In the genomic region with DNA sequence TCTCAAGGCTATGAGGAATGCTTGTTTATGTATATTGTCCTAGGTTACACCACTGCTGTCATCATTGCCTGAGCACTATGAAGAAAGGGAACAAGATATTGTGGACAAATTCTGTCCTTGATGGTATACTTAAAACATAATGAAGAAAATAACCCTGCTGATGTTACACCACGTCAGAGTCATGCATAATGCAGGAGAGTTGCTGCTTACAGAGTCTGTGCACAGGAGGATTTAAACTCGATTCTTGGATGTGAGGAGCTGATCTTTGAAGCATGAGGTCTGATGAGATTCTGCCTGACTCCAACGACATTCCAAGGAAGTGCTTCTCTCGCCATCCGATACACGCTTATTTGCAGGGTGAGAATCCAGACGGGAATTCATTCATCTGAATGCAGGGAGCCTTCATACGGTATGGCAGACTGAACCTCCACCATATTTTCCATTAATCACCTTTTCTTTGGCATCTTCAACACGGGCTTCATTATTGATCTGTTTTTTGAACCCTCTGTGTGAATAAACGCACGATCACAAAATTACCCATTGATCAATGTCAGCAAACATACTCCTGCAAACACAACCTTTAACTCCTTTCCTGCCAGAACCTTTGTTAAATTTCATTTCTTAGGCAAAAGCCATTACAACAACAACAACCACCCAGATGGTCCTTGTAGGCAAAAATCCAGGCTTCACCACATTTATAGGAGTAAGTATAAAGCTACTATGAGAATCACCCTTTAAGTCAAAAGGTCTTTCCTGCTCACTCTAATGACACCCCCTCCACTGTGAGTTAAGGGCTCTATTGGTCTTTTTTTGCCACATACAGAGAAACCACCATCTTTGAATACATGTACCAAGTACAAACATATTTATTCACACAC, we compare ENCODE assay signal across 21 mouse cellular contexts.
DNase-seq lines count a peak whose midpoint lies in the region; ATAC-seq lines count a peak whose summit lies in the region.
"Had no signal": no experiment of that assay in that cellular context is flagged by ENCODE, and none has a peak within 500 bp of the region (broad histone marks: within the 10 kb centered on the region; RNA-seq: fewer than 3 reads in every experiment).

No protein-coding gene starts in this region.

- H3K9me3 ChIP-seq in forebrain, embryonic 12.5 days: no peaks in the 10 kb centered on the region
- H3K9me3 ChIP-seq in forebrain, embryonic 10.5 days: no peaks in the 10 kb centered on the region
- H3K9me3 ChIP-seq in midbrain, embryonic 12.5 days: no peaks in the 10 kb centered on the region
- no peaks in the 10 kb centered on the region for H3K9me3 ChIP-seq in midbrain, embryonic 10.5 days (replicated peaks)
- H3K9me3 ChIP-seq in hindbrain, embryonic 13.5 days: no peaks in the 10 kb centered on the region
- no peaks in the 10 kb centered on the region for H3K9me3 ChIP-seq in midbrain, embryonic 15.5 days
- H3K9me3 ChIP-seq: intestine, embryonic 15.5 days; limb, embryonic 13.5 days had no signal

- no peak overlapping the region for H3K4me3 ChIP-seq in forebrain, embryonic 12.5 days (replicated peaks)
- H3K4me3 ChIP-seq in forebrain, embryonic 10.5 days: no peak overlapping the region
- H3K4me3 ChIP-seq in midbrain, embryonic 12.5 days: no peak overlapping the region
- H3K4me3 ChIP-seq in midbrain, embryonic 10.5 days: no peak overlapping the region
- H3K4me3 ChIP-seq in hindbrain, embryonic 13.5 days: no peak overlapping the region
- H3K4me3 ChIP-seq in midbrain, embryonic 15.5 days: no peak overlapping the region
- H3K4me3 ChIP-seq: heart, adult 2 months; intestine, embryonic 15.5 days; limb, embryonic 13.5 days had no signal

- peak; percentile 53; the same call in 1 of the 2 replicates for ATAC-seq in forebrain, embryonic 12.5 days (ENCODE audit: low FRiP score)
- ATAC-seq in midbrain, embryonic 12.5 days (ENCODE audit: low FRiP score, low read depth): peak; percentile 40; the same call in 1 of the 2 replicates
- ATAC-seq in hindbrain, embryonic 13.5 days (ENCODE audit: low FRiP score): peak; percentile 37; the same call in 1 of the 2 replicates
- peak; percentile 57; the same call in 1 of the 2 replicates for ATAC-seq in midbrain, embryonic 15.5 days (replicated peaks)
- ATAC-seq: intestine, embryonic 15.5 days had no signal

- 78% methylated on average over 11 of the region's 11 CpGs for WGBS in forebrain, embryonic 12.5 days
- WGBS in forebrain, embryonic 10.5 days: 85% methylated on average over 11 of the region's 11 CpGs
- 57% methylated on average over 11 of the region's 11 CpGs for WGBS in midbrain, embryonic 12.5 days
- 69% methylated on average over 11 of the region's 11 CpGs for WGBS in midbrain, embryonic 10.5 days
- 39% methylated on average over 11 of the region's 11 CpGs for WGBS in hindbrain, embryonic 13.5 days
- 50% methylated on average over 11 of the region's 11 CpGs for WGBS in midbrain, embryonic 15.5 days

- no peak overlapping the region for H3K4me2 ChIP-seq in forebrain, embryonic 12.5 days
- no peak overlapping the region for H3K4me2 ChIP-seq in midbrain, embryonic 12.5 days (replicated peaks)
- H3K4me2 ChIP-seq in hindbrain, embryonic 13.5 days: peak overlapping the region; percentile 4; the same call in 1 of the 2 replicates
- H3K4me2 ChIP-seq in midbrain, embryonic 15.5 days: 0 out of 2 replicates have a peak overlapping the region, but pooled peaks have one; percentile 6
- H3K4me2 ChIP-seq: intestine, embryonic 15.5 days; limb, embryonic 13.5 days had no signal

- H3K4me1 ChIP-seq in forebrain, embryonic 12.5 days: no peaks in the 10 kb centered on the region
- peaks cover 8% of the 10 kb centered on the region; the same call in 1 of the 2 replicates for H3K4me1 ChIP-seq in forebrain, embryonic 10.5 days
- no peaks in the 10 kb centered on the region for H3K4me1 ChIP-seq in midbrain, embryonic 12.5 days
- peaks cover 13% of the 10 kb centered on the region for H3K4me1 ChIP-seq in midbrain, embryonic 10.5 days
- no peaks in the 10 kb centered on the region; the same call in 1 of the 2 replicates for H3K4me1 ChIP-seq in hindbrain, embryonic 13.5 days (replicated peaks)
- 0 out of 2 replicates have a peak, but pooled peaks cover 2% of the 10 kb centered on the region for H3K4me1 ChIP-seq in midbrain, embryonic 15.5 days
- H3K4me1 ChIP-seq: intestine, embryonic 15.5 days; limb, embryonic 13.5 days had no signal

- DNase-seq in forebrain, embryonic 10.5 days (ENCODE audit: extremely low spot score, low spot score): no peak
- no peak for DNase-seq in midbrain, embryonic 10.5 days (ENCODE audit: low spot score)
- no peak for DNase-seq in c-Kit-positive CD71-positive TER-119-positive erythroid progenitor cells, embryonic 14.5 days (ENCODE audit: low spot score)
- DNase-seq in right cerebral cortex, adult 18-20 months: no peak
- DNase-seq: adrenal gland, postnatal 10 days; cerebellum, adult 11-12 months; cerebellum, postnatal 25 days; embryo, embryonic 11 days; gastrocnemius, postnatal 25 days; heart, adult 2 months; heart, postnatal 36 days; kidney, postnatal 36 days; layer of hippocampus, adult 9-11 months; lung, adult 2 months; thymus, postnatal 14 days had no signal

- no peaks in the 10 kb centered on the region for H3K36me3 ChIP-seq in forebrain, embryonic 12.5 days (replicated peaks)
- H3K36me3 ChIP-seq in forebrain, embryonic 10.5 days (replicated peaks): no peaks in the 10 kb centered on the region
- H3K36me3 ChIP-seq in midbrain, embryonic 12.5 days: no peaks in the 10 kb centered on the region
- no peaks in the 10 kb centered on the region for H3K36me3 ChIP-seq in midbrain, embryonic 10.5 days
- H3K36me3 ChIP-seq in hindbrain, embryonic 13.5 days: no peaks in the 10 kb centered on the region
- H3K36me3 ChIP-seq in midbrain, embryonic 15.5 days (replicated peaks): no peaks in the 10 kb centered on the region
- H3K36me3 ChIP-seq: intestine, embryonic 15.5 days; limb, embryonic 13.5 days had no signal

- H3K27ac ChIP-seq in forebrain, embryonic 12.5 days: no peak overlapping the region
- H3K27ac ChIP-seq in forebrain, embryonic 10.5 days: no peak overlapping the region
- peak overlapping the region; percentile 22; the same call in 1 of the 2 replicates for H3K27ac ChIP-seq in midbrain, embryonic 12.5 days (replicated peaks)
- H3K27ac ChIP-seq in midbrain, embryonic 10.5 days (replicated peaks): no peak overlapping the region
- H3K27ac ChIP-seq in hindbrain, embryonic 13.5 days: peak overlapping the region; percentile 30
- H3K27ac ChIP-seq in midbrain, embryonic 15.5 days: 0 out of 2 replicates have a peak overlapping the region, but pooled peaks have one; percentile 11
- H3K27ac ChIP-seq: heart, adult 2 months; intestine, embryonic 15.5 days; limb, embryonic 13.5 days had no signal

- H3K27me3 ChIP-seq in forebrain, embryonic 12.5 days: no peaks in the 10 kb centered on the region
- H3K27me3 ChIP-seq in forebrain, embryonic 10.5 days (ENCODE audit: poor library complexity, severe bottlenecking): no peaks in the 10 kb centered on the region
- no peaks in the 10 kb centered on the region for H3K27me3 ChIP-seq in midbrain, embryonic 12.5 days
- no peaks in the 10 kb centered on the region for H3K27me3 ChIP-seq in midbrain, embryonic 10.5 days (ENCODE audit: low read depth, poor library complexity, severe bottlenecking)
- H3K27me3 ChIP-seq in hindbrain, embryonic 13.5 days: no peaks in the 10 kb centered on the region
- no peaks in the 10 kb centered on the region for H3K27me3 ChIP-seq in midbrain, embryonic 15.5 days (replicated peaks)
- H3K27me3 ChIP-seq: intestine, embryonic 15.5 days; limb, embryonic 13.5 days had no signal

- no peak overlapping the region for H3K9ac ChIP-seq in forebrain, embryonic 12.5 days
- no peak overlapping the region for H3K9ac ChIP-seq in midbrain, embryonic 12.5 days (replicated peaks)
- H3K9ac ChIP-seq in hindbrain, embryonic 13.5 days: no peak overlapping the region
- H3K9ac ChIP-seq in midbrain, embryonic 15.5 days: no peak overlapping the region
- H3K9ac ChIP-seq: intestine, embryonic 15.5 days; limb, embryonic 13.5 days had no signal

Comparison
In these comparisons a context has a peak if more than half of its experiments do, and no peak if none do; other contexts are left out.
1. H3K27ac ChIP-seq: peak in midbrain, embryonic 12.5 days (single experiment), hindbrain, embryonic 13.5 days (single experiment) and midbrain, embryonic 15.5 days (single experiment); none in forebrain, embryonic 12.5 days (single experiment), forebrain, embryonic 10.5 days (single experiment) and midbrain, embryonic 10.5 days (single experiment).
2. H3K4me2 ChIP-seq: peak in hindbrain, embryonic 13.5 days (single experiment) and midbrain, embryonic 15.5 days (single experiment); none in forebrain, embryonic 12.5 days (single experiment) and midbrain, embryonic 12.5 days (single experiment).
3. Peak in every context shown above with its lines, with median percentiles within 50 percentile points of each other: ATAC-seq.